Mouse (Mus musculus) embryonic facial prominence, embryonic 13.5 days (tissue): ENCODE results near the gene Ascc2. TPM values are rescaled to one million over a fixed set of nuclear protein-coding genes. Genes with fewer than 3 reads are reported as not detected.

ENCODE experiments used
- ATAC-seq: fragments of 200-750 bp; cut with Nextera tagmentation; 2 replicates; pipeline ENCODE4 v1.8.0; 2017; ENCODE audit warnings: low read depth; ENCODE audit not compliant: insufficient number of reproducible peaks, insufficient read depth, low FRiP score, low TSS enrichment
- H3K27ac ChIP-seq: fragments of 300-500 bp; sonication (generic); 2 replicates; pipeline ENCODE4 v1.5.1; 2015; ENCODE audit warnings: moderate library complexity, mild to moderate bottlenecking, inconsistent platforms
- H3K27me3 ChIP-seq: fragments of 300-500 bp; sonication (generic); 2 replicates; pipeline ENCODE4 v1.6.1; 2015; ENCODE audit warnings: mild to moderate bottlenecking, inconsistent platforms
- H3K36me3 ChIP-seq: fragments of 300-500 bp; sonication (generic); 2 replicates; pipeline ENCODE4 v1.6.1; 2015; ENCODE audit warnings: mild to moderate bottlenecking, inconsistent platforms
- H3K4me1 ChIP-seq: fragments of 300-500 bp; sonication (generic); 2 replicates; pipeline ENCODE4 v1.6.1; 2015; ENCODE audit warnings: inconsistent platforms
- H3K4me2 ChIP-seq: fragments of 300-500 bp; sonication (generic); 2 replicates; pipeline ENCODE4 v1.6.1; 2015; ENCODE audit warnings: moderate library complexity, mild to moderate bottlenecking, inconsistent platforms
- H3K4me3 ChIP-seq: fragments of 300-500 bp; sonication (generic); 2 replicates; pipeline ENCODE4 v1.5.1; 2015; ENCODE audit warnings: mild to moderate bottlenecking, inconsistent platforms
- H3K9ac ChIP-seq: fragments of 300-500 bp; sonication (generic); 2 replicates; pipeline ENCODE4 v1.6.1; 2015; ENCODE audit warnings: mild to moderate bottlenecking, inconsistent platforms
- H3K9me3 ChIP-seq: fragments of 300-500 bp; sonication (generic); 2 replicates; pipeline ENCODE4 v1.6.1; 2016; ENCODE audit warnings: inconsistent platforms
- WGBS: fragments of 180-500 bp; shearing (Covaris S2); methylation state at CpG from one replicate; pipeline ENCODE4 v1.1.7; 2015; ENCODE audit warnings: mixed read lengths; 5-methylcytosine and 5-hydroxymethylcytosine counted together
- polyA plus RNA-seq: library from polyadenylated mRNA; unstranded; fragments of >200 nt; fragmentation: Nextera tagmentation; extraction: Ambion mirVana; gene quantifications from 2 replicates; pipeline ENCODE4 v1.2.1, GENCODE M21; 2015

Gene Ascc2
- polyA plus RNA-seq, 1 experiment from 2014 or later = 33.8 TPM

DNA sequence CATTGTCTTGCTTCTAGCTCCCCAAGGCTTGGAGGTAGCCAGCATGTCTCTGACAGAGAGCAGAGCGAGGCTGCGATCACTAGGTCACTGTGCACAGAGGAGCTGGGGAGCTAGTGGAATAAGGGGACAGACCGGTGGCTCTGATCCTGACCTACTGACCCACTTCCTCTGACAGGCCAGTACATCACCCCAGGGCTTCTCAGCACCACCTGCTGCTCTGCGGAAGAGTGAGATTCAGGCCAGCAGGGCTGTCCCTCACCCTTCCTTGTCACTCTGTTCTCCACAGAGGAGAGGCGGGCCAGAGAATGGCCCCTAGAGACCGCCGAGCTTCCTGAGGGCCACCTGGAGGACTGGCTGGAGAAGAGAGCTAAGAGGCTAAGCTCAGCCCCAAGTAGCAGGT is 94.2 kb downstream of the Ascc2 start:
- H3K4me2 ChIP-seq = no peak overlapping the region
- peaks cover 9% of the 10 kb centered on the region for H3K4me1 ChIP-seq
- H3K36me3 ChIP-seq = peaks cover 11% of the 10 kb centered on the region; the same call in 1 of the 2 replicates
- H3K9ac ChIP-seq = no peak overlapping the region
- no peaks in the 10 kb centered on the region for H3K27me3 ChIP-seq
- no peaks in the 10 kb centered on the region for H3K9me3 ChIP-seq
- no peak overlapping the region for H3K27ac ChIP-seq
- H3K4me3 ChIP-seq = no peak overlapping the region
- ATAC-seq = no peak
- 57% methylated on average over 7 of the region's 7 CpGs for WGBS

DNA sequence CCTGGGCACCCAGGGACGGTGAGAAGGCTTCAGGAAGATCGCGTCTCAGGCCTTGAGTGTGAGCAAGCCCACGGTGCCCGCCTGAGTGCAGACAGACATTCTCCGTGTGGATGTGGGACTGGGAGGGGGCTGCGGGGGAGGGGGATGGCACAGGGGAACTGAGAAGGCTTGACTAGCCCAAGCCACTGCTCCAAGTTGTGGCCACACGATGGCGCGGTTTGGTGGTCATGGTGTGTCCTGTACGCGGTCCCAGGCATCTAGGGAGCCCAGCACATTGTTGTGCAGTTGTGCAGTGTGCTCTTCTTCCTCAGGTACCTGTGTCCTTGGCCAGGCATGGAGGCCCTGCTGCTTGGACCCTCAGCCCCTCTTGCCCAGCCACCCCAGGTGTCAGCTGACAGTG is 96.6 kb downstream of the Ascc2 start:
- Histone ChIP-seq H3K27me3 (no peaks in the 10 kb centered on the region), H3K27ac (no peak overlapping the region), H3K9ac (no peak overlapping the region), H3K4me3 (no peak overlapping the region), H3K4me1 (peaks cover 9% of the 10 kb centered on the region), H3K36me3 (peaks cover 10% of the 10 kb centered on the region; the same call in 1 of the 2 replicates), H3K9me3 (no peaks in the 10 kb centered on the region), H3K4me2 (no peak overlapping the region)
- 28% methylated on average over 12 of the region's 12 CpGs for WGBS
- no peak for ATAC-seq

Other genes with a start within 250 kb of the Ascc2 start
- 0.22 TPM in 1 of 2 replicates, not detected in the other for gene Hormad2, start 196.6 kb upstream of the Ascc2 start, polyA plus RNA-seq
- 26.7 and 30.6 TPM in 2 replicates for gene Mtmr3, start 42.9 kb upstream of the Ascc2 start, polyA plus RNA-seq
- not detected in 2 replicates for gene Gm11032, start 17.7 kb upstream of the Ascc2 start, polyA plus RNA-seq
- gene Uqcr10, start 66.6 kb downstream of the Ascc2 start, polyA plus RNA-seq = 769 and 773 TPM in 2 replicates
- gene Zmat5, start 66.9 kb downstream of the Ascc2 start, polyA plus RNA-seq = 57.6 and 69.4 TPM in 2 replicates
- gene Cabp7, start 109.0 kb downstream of the Ascc2 start, polyA plus RNA-seq = 0.17 and 0.34 TPM in 2 replicates
- 55.7 and 61.4 TPM in 2 replicates for gene Nf2, start 211.8 kb downstream of the Ascc2 start, polyA plus RNA-seq
- 61.6 and 65.8 TPM in 2 replicates for gene Nipsnap1, start 236.2 kb downstream of the Ascc2 start, polyA plus RNA-seq